Mouse (Mus musculus): ENCODE data around the gene Pnp. TPM values are rescaled to one million over a fixed set of nuclear protein-coding genes. Genes with fewer than 3 reads are reported as not detected.
"Not testable (repeated sequence)": the region's sequence is repeated elsewhere in the genome, so short reads cannot be mapped to it uniquely, and the experiment has no call there.

Gene Pnp
- polyA plus RNA-seq, 1 experiment from 2014 or later, result 74.6 TPM

DNA sequence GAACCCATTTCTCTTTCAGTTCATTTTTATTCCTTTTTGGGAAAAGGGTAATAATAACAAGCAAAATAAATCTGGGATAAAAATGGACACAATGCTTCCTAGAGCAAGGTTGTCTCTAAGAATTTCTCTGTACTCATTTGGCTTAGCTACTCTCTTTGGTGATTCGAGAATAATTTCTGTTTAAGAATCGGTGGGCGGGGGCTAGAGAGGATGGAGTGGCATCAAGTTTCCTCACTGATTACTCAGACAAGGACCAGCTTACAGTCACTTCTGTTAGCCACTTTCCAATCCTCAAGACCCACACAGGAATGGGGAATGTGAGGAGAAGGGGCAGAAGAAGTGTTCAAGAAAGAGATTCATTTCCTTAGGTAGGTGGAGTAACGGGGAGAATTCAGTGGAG is 77.9 kb downstream of the Pnp start:
- peak overlapping the region; percentile 43; the same call in 1 of the 2 replicates for H3K27ac ChIP-seq (ENCODE audit: low read length)
- H3K4me2 ChIP-seq (replicated peaks; ENCODE audit: low read depth, low read length), result 0 out of 2 replicates have a peak overlapping the region, but pooled peaks have one; percentile 5
- no peaks in the 10 kb centered on the region for H3K9me3 ChIP-seq (ENCODE audit: low read length)
- H3K4me3 ChIP-seq (ENCODE audit: low read depth, low read length), result no peak overlapping the region
- WGBS, result 61% methylated on average over 4 of the region's 4 CpGs
- DNase-seq (ENCODE audit: low spot score) (no peak), ATAC-seq (no peak)
- H3K4me1 ChIP-seq (ENCODE audit: insufficient read depth, low read depth, low read length), result peaks cover 5% of the 10 kb centered on the region; the same call in 1 of the 2 replicates
- no peaks in the 10 kb centered on the region for H3K36me3 ChIP-seq (ENCODE audit: insufficient read depth, low read length)
- no peak overlapping the region for H3K9ac ChIP-seq (replicated peaks; ENCODE audit: low read depth)
- TF ChIP-seq EP300 (IDR thresholded peaks at IDR 0.05) (no peak), CTCF (IDR thresholded peaks at IDR 0.05) (no peak)
- no peaks in the 10 kb centered on the region for H3K27me3 ChIP-seq (replicated peaks; ENCODE audit: insufficient read depth, low read length)

- WGBS, result 75% methylated on average over 6 of the region's 6 CpGs
- Histone ChIP-seq H3K27ac (ENCODE audit: low read length) (no peak overlapping the region), H3K4me1 (ENCODE audit: insufficient read depth, low read depth, low read length) (peaks cover 5% of the 10 kb centered on the region; the same call in 1 of the 2 replicates), H3K36me3 (ENCODE audit: insufficient read depth, low read length) (no peaks in the 10 kb centered on the region), H3K4me2 (replicated peaks; ENCODE audit: low read depth, low read length) (no peak overlapping the region), H3K9ac (replicated peaks; ENCODE audit: low read depth) (no peak overlapping the region), H3K4me3 (ENCODE audit: low read depth, low read length) (no peak overlapping the region), H3K27me3 (replicated peaks; ENCODE audit: insufficient read depth, low read length) (no peaks in the 10 kb centered on the region), H3K9me3 (ENCODE audit: low read length) (no peaks in the 10 kb centered on the region)
- DNase-seq (ENCODE audit: low spot score) (no peak), ATAC-seq (no peak)
- TF ChIP-seq EP300 (IDR thresholded peaks at IDR 0.05) (no peak), CTCF (IDR thresholded peaks at IDR 0.05) (no peak)
Measured at GRCm38 (mm10) chr14:51009572-51009971, 78.7 kb downstream of the Pnp start.

DNA sequence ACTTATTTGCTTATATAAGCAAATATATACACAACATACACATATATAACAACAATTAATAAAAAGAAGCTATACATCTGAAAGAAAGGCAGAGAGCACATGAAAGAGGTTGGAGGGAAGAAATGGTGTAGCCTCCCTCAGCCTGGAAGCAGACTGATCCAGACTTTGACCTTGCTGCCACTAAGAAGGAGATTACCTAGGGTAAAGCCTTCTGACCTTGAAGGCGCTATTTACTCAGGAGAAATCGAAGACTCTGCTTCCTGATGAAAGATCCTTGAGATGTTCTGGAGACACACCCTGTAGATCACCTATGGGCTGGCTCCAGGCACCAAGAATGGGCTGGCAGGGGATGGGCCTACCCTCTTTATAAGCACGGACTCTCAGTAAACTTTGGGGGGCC is 83.8 kb downstream of the Pnp start:
- WGBS, result 74% methylated on average over 3 of the region's 3 CpGs

More for the DNA sequence above, 83.8 kb downstream of the Pnp start:
- not testable (repeated sequence) for DNase-seq (ENCODE audit: low spot score); H3K4me2 ChIP-seq (replicated peaks; ENCODE audit: low read depth, low read length); H3K4me1 ChIP-seq (ENCODE audit: insufficient read depth, low read depth, low read length); H3K27me3 ChIP-seq (replicated peaks; ENCODE audit: insufficient read depth, low read length); H3K9ac ChIP-seq (replicated peaks; ENCODE audit: low read depth); H3K27ac ChIP-seq (ENCODE audit: low read length); H3K36me3 ChIP-seq (ENCODE audit: insufficient read depth, low read length); H3K9me3 ChIP-seq (ENCODE audit: low read length); H3K4me3 ChIP-seq (ENCODE audit: low read depth, low read length); ATAC-seq

Other genes with a start within 250 kb of the Pnp start
- gene Olfr747, start 237.9 kb upstream of the Pnp start, polyA plus RNA-seq (2015; fragmentation: Nextera tagmentation; extraction: Ambion mirVana), result not detected in 2 replicates
- not detected in 2 replicates for gene Olfr748, start 223.7 kb upstream of the Pnp start, polyA plus RNA-seq (2015; fragmentation: Nextera tagmentation; extraction: Ambion mirVana)
- not detected in 2 replicates for gene Olfr749, start 186.0 kb upstream of the Pnp start, polyA plus RNA-seq (2015; fragmentation: Nextera tagmentation; extraction: Ambion mirVana)
- 45.6 and 47.0 TPM in 2 replicates for gene Ttc5, start 145.6 kb upstream of the Pnp start, polyA plus RNA-seq (2015; fragmentation: Nextera tagmentation; extraction: Ambion mirVana)
- gene Ccnb1ip1, start 123.3 kb upstream of the Pnp start, polyA plus RNA-seq (2015; fragmentation: Nextera tagmentation; extraction: Ambion mirVana), result not detected in 2 replicates
- 27.6 and 33.7 TPM in 2 replicates for gene Parp2, start 123.2 kb upstream of the Pnp start, polyA plus RNA-seq (2015; fragmentation: Nextera tagmentation; extraction: Ambion mirVana)
- gene Tep1, start 60.5 kb upstream of the Pnp start, polyA plus RNA-seq (2015; fragmentation: Nextera tagmentation; extraction: Ambion mirVana), result 11.1 and 13.0 TPM in 2 replicates
- 0.52 and 0.63 TPM in 2 replicates for gene Klhl33, start 33.6 kb upstream of the Pnp start, polyA plus RNA-seq (2015; fragmentation: Nextera tagmentation; extraction: Ambion mirVana)
- 96.7 and 102 TPM in 2 replicates for gene Osgep, start 6.2 kb upstream of the Pnp start, polyA plus RNA-seq (2015; fragmentation: Nextera tagmentation; extraction: Ambion mirVana)
- 52.4 and 61.2 TPM in 2 replicates for gene Apex1, start 6.1 kb upstream of the Pnp start, polyA plus RNA-seq (2015; fragmentation: Nextera tagmentation; extraction: Ambion mirVana)
- gene Pip4p1, start 226 bp upstream of the Pnp start, polyA plus RNA-seq (2015; fragmentation: Nextera tagmentation; extraction: Ambion mirVana), result 52.0 and 52.3 TPM in 2 replicates
- not detected in 2 replicates for gene Gm49342, start 13.4 kb downstream of the Pnp start, polyA plus RNA-seq (2015; fragmentation: Nextera tagmentation; extraction: Ambion mirVana)
- gene Pnp2, start 24.9 kb downstream of the Pnp start, polyA plus RNA-seq (2015; fragmentation: Nextera tagmentation; extraction: Ambion mirVana), result 0.80 and 1.2 TPM in 2 replicates
- 0.14 TPM in 1 of 2 replicates, not detected in the other for gene Rnase10, start 76.7 kb downstream of the Pnp start, polyA plus RNA-seq (2015; fragmentation: Nextera tagmentation; extraction: Ambion mirVana)
- gene Rnase9, start 110.8 kb downstream of the Pnp start, polyA plus RNA-seq (2015; fragmentation: Nextera tagmentation; extraction: Ambion mirVana), result not detected in 2 replicates
- gene Rnase11, start 119.1 kb downstream of the Pnp start, polyA plus RNA-seq (2015; fragmentation: Nextera tagmentation; extraction: Ambion mirVana), result not detected in 2 replicates
- gene Rnase12, start 126.6 kb downstream of the Pnp start, polyA plus RNA-seq (2015; fragmentation: Nextera tagmentation; extraction: Ambion mirVana), result 0.27 and 0.55 TPM in 2 replicates
- gene Olfr750, start 143.4 kb downstream of the Pnp start, polyA plus RNA-seq (2015; fragmentation: Nextera tagmentation; extraction: Ambion mirVana), result 0.05 and 0.10 TPM in 2 replicates
- 423 and 443 TPM in 2 replicates for gene Rnase4, start 160.0 kb downstream of the Pnp start, polyA plus RNA-seq (2015; fragmentation: Nextera tagmentation; extraction: Ambion mirVana)
- 41.5 and 45.4 TPM in 2 replicates for gene Ang, start 160.1 kb downstream of the Pnp start, polyA plus RNA-seq (2015; fragmentation: Nextera tagmentation; extraction: Ambion mirVana)
- gene Eddm3b, start 183.3 kb downstream of the Pnp start, polyA plus RNA-seq (2015; fragmentation: Nextera tagmentation; extraction: Ambion mirVana), result 0.08 and 0.15 TPM in 2 replicates
- gene Rnase6, start 192.8 kb downstream of the Pnp start, polyA plus RNA-seq (2015; fragmentation: Nextera tagmentation; extraction: Ambion mirVana), result 2.9 and 3.2 TPM in 2 replicates
- gene Rnase1, start 215.7 kb downstream of the Pnp start, polyA plus RNA-seq (2015; fragmentation: Nextera tagmentation; extraction: Ambion mirVana), result 0.70 and 0.74 TPM in 2 replicates
- 0.16 TPM in 1 of 2 replicates, not detected in the other for gene Rnase2b, start 231.2 kb downstream of the Pnp start, polyA plus RNA-seq (2015; fragmentation: Nextera tagmentation; extraction: Ambion mirVana)